Mouse (Mus musculus): ENCODE data around the gene Hist2h3b. TPM values are rescaled to one million over a fixed set of nuclear protein-coding genes. Genes with fewer than 3 reads are reported as not detected.

Gene Hist2h3b
- polyA plus RNA-seq (2017; shearing (Covaris generic)): 7.5 TPM

DNA sequence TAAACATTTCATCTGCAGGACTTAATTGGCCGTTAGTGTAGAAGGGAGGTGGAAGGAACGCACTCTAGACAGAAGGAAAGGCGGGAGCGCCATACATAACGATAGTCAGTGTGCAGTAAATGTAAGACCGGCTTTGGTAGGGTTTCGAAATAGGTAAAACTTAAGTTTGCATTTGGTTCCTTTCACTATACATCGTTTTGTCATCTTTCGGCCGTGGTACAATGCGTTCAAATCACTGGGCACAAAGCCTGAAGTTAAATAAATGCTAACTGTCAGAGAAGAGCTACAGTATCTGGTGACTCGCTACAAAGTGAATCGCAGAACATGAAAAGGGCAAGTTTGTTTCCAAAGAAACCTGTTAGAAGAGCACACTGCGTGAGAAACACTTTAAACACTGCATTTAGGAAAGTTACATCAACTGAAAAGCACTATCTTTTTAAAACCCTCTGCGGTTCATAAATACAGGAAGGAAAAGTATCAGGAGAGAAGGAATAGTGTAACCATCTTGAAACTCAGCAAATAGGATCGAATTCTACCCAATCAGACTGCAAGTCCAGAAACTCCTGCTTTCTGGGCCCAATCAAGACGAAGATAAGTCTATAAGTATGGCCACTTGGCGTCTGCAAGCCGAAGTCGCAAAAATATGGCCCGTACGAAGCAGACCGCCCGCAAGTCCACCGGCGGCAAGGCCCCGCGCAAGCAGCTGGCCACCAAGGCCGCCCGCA is at the start of gene Hist2h3b:
Gene Hist2h3b (plus strand): TSS at position 604 of the 725 bp plus-strand sequence.

DNA sequence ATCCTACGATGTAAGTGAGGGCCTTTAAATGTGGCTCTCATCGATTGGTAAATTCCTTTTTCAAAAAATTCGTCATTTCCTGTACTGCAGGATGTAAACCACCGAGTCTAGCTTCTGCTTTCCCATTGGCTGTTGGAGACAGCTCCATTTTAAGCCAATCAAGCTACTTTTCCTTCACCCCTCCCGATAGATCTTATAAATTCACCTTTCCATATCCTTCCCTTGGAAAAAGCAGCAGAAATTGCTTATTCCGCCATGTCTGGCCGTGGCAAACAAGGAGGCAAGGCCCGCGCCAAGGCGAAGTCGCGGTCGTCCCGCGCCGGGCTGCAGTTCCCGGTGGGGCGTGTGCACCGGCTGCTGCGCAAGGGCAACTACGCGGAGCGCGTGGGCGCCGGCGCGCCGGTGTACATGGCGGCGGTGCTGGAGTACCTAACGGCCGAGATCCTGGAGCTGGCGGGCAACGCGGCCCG is 48.8 kb upstream of the Hist2h3b start, which contains the start of the genes Bola1 and Hist2h2ab:
Gene Bola1 (minus strand): TSS at position 49 of the 470 bp plus-strand sequence.
Gene Hist2h2ab (plus strand): TSS at position 205 of the 470 bp plus-strand sequence.

DNA sequence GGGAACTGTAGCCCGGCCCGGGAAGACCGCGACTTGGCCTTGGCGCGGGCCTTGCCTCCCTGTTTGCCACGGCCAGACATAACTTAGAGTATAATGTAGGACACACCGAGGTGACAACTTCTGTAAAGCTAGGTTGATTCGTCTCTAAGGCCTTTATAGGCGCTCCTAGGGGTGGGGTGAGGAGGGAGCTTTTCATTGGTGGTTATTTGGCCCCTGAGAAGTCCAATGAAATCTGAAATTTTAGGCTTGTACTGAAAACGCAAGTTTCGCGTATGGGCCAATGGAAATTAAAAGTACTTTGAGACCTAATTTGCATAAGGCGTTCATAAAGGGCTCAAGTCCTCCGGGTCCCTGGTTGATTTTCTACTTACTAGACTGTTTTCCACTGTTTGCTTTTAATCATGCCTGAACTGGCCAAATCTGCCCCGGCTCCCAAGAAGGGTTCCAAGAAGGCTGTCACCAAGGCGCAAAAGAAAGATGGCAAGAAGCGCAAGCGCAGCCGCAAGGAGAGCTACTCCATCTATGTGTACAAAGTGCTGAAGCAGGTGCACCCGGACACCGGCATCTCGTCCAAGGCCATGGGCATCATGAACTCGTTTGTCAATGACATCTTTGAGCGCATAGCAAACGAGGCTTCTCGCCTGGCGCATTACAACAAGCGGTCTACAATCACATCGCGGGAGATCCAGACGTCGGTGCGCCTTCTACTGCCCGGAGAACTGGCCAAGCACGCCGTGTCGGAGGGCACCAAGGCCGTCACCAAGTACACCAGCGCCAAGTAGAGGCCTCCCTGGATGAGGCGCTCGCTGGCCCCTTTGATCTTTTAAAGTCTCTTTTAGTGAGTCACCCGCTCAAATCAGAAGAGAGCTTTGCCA is 47.5 kb upstream of the Hist2h3b start, which contains the start of the genes Hist2h2ac and Hist2h2be:
Gene Hist2h2ac (minus strand): TSS at position 116 of the 875 bp plus-strand sequence.
Gene Hist2h2be (plus strand): TSS at position 355 of the 875 bp plus-strand sequence.

DNA sequence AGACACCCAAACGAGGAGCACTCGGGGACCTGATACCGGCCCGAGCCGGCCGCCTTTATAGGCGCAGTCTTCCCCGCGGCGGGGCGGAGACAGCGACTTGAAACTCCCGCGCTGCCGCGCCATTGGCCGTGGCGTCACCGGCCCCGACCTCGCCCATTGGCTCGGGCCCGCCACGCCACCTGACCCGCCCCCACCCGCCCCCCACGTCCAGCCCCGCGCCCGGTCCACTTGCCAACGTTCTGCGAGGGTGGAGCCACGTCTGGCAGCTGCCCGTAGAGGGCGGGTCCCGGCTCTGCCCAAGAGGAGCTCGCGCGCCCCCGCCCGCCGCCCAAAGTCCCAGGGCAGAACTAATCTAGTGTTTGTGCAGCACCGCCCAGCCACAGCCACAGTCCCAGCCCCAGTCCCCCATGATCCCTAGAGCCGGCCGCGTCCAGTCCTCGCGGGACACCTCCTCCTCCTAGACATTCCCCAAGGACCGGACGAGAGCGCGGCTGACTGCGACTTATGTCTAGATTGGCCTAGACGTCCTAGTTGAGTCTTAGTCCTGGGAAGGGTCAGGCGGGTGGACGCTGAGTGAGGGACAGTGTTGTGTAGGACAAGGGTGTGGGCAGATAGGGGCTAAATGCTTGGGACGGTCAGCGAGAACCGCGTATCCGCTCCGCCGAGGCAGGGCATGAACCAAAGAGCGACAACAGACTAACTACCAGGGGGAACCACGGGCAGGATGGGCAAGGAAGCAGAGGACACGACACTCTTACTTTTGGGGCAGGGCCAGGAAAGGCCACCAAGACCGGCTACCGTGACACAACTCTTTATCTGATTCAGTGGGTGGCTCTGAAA is 29.3 kb upstream of the Hist2h3b start, which contains the start of gene Hist2h3c2:
Gene Hist2h3c2 (minus strand): TSS at position 174 of the 840 bp plus-strand sequence.

DNA sequence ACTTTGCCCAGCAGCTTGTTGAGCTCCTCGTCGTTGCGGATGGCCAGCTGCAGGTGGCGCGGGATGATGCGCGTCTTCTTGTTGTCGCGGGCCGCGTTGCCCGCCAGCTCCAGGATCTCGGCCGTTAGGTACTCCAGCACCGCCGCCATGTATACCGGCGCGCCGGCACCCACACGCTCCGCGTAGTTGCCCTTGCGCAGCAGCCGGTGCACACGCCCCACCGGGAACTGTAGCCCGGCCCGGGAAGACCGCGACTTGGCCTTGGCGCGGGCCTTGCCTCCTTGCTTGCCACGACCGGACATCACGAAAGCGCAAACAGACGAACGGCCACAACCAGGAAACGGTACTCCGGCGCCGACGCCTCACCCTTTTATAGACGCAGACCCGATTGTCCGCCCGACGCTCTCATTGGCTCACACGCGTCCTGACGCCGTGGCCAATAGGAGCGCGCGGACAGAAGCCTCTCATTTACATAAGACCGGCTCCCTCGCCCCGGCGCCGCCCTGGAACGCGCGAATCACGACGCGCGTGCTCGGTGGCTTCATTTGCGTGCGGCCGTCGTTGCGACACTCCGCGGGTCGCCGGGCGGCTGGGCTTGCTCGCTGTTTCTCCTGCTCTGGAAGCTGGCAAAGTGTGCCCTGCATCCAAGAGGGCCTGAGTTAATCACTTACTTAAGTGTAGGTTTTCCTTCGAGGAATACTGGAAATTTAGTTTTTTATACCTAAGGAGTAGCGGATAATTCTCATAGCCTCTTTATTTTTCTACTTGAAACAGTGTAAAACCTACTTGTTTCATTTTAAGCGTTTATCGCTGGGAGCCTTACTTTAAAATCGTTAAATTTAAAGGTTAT is 28.3 kb upstream of the Hist2h3b start, which contains the start of gene Hist2h2aa2:
Gene Hist2h2aa2 (minus strand): TSS at position 328 of the 850 bp plus-strand sequence.

DNA sequence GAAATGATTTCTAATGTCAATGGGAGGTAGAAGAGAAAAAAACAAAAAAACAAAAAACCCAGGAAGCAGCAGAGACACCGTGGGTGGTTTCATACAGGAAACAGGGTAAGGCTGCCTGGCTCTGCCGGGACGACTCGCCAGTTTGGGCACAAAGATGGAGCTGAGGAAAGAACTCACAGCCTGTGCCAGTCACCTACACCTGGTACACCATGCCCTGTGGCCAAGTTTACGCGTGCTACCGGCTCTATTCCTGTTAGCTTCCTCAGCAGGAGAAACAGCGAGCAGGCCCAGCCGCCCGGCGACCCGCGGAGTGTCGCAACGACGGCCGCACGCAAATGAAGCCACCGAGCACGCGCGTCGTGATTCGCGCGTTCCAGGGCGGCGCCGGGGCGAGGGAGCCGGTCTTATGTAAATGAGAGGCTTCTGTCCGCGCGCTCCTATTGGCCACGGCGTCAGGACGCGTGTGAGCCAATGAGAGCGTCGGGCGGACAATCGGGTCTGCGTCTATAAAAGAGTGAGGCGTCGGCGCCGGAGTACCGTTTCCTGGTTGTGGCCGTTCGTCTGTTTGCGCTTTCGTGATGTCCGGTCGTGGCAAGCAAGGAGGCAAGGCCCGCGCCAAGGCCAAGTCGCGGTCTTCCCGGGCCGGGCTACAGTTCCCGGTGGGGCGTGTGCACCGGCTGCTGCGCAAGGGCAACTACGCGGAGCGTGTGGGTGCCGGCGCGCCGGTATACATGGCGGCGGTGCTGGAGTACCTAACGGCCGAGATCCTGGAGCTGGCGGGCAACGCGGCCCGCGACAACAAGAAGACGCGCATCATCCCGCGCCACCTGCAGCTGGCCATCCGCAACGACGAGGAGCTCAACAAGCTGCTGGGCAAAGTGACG is 23.2 kb upstream of the Hist2h3b start, which contains the start of gene Hist2h2aa1:
Gene Hist2h2aa1 (plus strand): TSS at position 495 of the 884 bp plus-strand sequence.

DNA sequence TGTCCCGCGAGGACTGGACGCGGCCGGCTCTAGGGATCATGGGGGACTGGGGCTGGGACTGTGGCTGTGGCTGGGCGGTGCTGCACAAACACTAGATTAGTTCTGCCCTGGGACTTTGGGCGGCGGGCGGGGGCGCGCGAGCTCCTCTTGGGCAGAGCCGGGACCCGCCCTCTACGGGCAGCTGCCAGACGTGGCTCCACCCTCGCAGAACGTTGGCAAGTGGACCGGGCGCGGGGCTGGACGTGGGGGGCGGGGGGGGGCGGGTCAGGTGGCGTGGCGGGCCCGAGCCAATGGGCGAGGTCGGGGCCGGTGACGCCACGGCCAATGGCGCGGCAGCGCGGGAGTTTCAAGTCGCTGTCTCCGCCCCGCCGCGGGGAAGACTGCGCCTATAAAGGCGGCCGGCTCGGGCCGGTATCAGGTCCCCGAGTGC is 22.0 kb upstream of the Hist2h3b start, which contains the start of gene Hist2h3c1:
Gene Hist2h3c1 (plus strand): TSS at position 259 of the 430 bp plus-strand sequence.

DNA sequence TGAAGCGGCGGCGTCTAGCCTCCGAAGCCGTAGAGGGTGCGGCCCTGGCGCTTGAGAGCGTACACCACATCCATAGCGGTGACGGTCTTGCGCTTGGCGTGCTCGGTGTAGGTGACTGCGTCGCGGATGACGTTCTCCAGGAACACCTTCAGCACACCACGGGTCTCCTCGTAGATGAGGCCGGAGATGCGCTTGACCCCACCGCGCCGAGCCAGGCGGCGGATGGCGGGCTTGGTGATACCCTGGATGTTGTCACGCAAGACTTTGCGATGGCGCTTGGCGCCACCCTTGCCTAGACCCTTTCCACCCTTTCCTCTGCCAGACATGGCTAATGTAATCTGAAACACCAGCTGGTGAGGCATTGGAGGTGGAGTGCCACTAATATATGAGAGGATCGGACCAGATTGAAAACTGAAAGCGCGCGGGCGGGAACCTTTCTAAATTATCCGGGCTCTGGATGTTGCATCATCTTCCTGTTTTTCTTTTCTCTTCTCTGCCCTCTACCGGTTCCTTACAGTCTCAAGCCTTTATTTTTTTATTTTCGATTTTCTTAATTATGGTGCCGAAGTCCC is 5.4 kb upstream of the Hist2h3b start, which contains the start of gene Hist2h4:
Gene Hist2h4 (minus strand): TSS at position 333 of the 572 bp plus-strand sequence.

DNA sequence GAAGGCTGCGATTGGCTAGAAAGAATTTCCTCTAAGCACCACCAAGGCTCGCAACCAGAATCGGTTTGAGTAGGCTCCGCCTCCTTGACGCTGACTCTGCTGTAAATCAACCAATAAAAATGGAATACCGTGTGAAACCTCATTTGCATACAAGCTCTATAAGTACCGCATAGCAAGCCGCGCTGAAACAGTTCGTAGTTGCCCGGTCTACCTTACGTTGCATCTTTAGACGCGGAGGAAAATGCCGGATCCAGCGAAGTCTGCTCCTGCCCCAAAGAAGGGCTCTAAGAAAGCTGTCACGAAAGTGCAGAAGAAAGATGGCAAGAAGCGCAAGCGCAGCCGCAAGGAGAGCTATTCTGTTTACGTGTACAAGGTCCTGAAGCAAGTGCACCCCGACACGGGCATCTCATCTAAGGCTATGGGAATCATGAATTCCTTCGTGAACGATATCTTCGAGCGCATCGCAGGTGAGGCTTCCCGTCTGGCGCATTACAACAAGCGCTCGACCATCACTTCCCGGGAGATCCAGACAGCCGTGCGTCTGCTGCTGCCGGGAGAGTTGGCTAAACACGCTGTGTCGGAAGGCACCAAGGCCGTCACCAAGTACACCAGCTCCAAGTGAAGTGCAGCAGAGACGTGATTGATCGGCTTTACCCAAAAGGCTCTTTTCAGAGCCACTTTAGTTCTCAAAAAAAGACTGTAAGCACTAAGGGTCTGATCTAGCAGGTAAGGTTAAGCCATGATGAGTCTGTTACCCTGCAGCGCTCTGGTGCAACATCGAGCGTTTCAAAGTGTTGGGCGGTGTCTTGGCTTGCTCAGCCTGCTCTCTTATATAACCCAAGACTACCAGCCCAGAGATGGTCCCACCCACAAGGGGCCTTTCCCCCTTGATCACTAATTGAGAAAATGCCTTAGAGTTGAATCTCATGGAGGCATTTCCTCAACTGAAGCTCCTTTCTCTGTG is 1.3 kb downstream of the Hist2h3b start, which contains the start of gene Hist2h2bb:
Gene Hist2h2bb (plus strand): TSS at position 242 of the 964 bp plus-strand sequence.

DNA sequence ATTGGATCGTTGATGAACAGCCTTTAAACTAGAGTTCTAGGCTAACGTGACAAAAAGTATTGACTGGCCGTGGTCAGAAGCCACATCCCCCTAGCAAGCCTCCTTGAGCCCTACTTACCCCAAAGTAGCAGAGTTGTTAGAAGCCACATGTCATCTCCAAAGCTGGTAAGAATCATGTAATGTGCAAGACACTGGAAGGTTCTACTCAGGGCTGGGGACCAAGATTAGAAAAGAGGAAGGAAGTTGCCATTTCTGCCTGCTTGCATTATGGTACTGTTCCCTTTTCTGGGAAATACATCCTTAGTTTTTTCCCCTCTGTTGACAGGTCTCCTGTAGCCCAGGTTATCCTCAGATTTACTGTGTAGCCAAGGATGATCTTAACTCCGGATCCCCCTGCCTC is 25.3 kb downstream of the Hist2h3b start, which contains the start of gene Fcgr1:
Gene Fcgr1 (minus strand): TSS at position 183 of the 400 bp plus-strand sequence.

Other genes with a start within 250 kb of the Hist2h3b start
- gene Vps45, start 210.2 kb upstream of the Hist2h3b start, polyA plus RNA-seq (2017; shearing (Covaris generic)): 15.4 TPM
- 14.3 TPM for gene Otud7b, start 164.1 kb upstream of the Hist2h3b start, polyA plus RNA-seq (2017; shearing (Covaris generic))
- 0.44 TPM for gene Mtmr11, start 106.7 kb upstream of the Hist2h3b start, polyA plus RNA-seq (2017; shearing (Covaris generic))
- gene Sf3b4, start 96.3 kb upstream of the Hist2h3b start, polyA plus RNA-seq (2017; shearing (Covaris generic)): 153 TPM
- 3.7 TPM for gene Sv2a, start 87.5 kb upstream of the Hist2h3b start, polyA plus RNA-seq (2017; shearing (Covaris generic))
- 16.8 TPM for gene Bola1, start 48.9 kb upstream of the Hist2h3b start, polyA plus RNA-seq (2017; shearing (Covaris generic))
- 4.5 TPM for gene Hist2h2ab, start 48.8 kb upstream of the Hist2h3b start, polyA plus RNA-seq (2017; shearing (Covaris generic))
- gene Hist2h2ac, start 47.8 kb upstream of the Hist2h3b start, polyA plus RNA-seq (2017; shearing (Covaris generic)): 10.4 TPM
- 3.5 TPM for gene Hist2h2be, start 47.5 kb upstream of the Hist2h3b start, polyA plus RNA-seq (2017; shearing (Covaris generic))
- gene Hist2h3c2, start 29.5 kb upstream of the Hist2h3b start, polyA plus RNA-seq (2017; shearing (Covaris generic)): not detected
- gene Hist2h2aa2, start 28.4 kb upstream of the Hist2h3b start, polyA plus RNA-seq (2017; shearing (Covaris generic)): 70.3 TPM
- gene Hist2h2aa1, start 23.2 kb upstream of the Hist2h3b start, polyA plus RNA-seq (2017; shearing (Covaris generic)): 7.7 TPM
- not detected for gene Hist2h3c1, start 22.0 kb upstream of the Hist2h3b start, polyA plus RNA-seq (2017; shearing (Covaris generic))
- gene Hist2h4, start 5.3 kb upstream of the Hist2h3b start, polyA plus RNA-seq (2017; shearing (Covaris generic)): 4.9 TPM
- 11.2 TPM for gene Hist2h2bb, start 1.1 kb downstream of the Hist2h3b start, polyA plus RNA-seq (2017; shearing (Covaris generic))
- not detected for gene Fcgr1, start 25.3 kb downstream of the Hist2h3b start, polyA plus RNA-seq (2017; shearing (Covaris generic))
- gene BC107364, start 183.7 kb downstream of the Hist2h3b start, polyA plus RNA-seq (2017; shearing (Covaris generic)): not detected

Data from naive thymus-derived CD4-positive, alpha-beta T cell, adult 5 months (primary cell).